Mouse (Mus musculus): ENCODE data around the gene Cela3a.

DNA sequence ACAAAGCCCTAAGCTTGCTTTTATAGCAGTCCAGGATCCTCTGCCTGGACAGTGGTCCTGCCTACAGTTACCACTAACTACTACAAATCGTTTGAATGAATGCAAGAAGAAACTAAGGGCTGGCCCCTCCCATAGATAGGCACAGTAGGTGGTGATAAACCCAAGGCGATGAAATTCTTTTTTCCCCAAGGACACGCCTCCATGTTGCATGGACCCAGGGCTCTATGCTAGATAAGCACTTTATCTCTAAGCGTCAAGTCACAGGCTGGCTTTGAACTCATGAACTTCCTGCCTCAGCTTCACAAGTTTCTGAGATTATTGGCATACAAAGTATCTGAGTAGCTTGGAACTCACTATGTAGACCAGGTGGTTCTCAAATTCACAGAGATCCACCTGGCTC, 47.7 kb upstream of the Cela3a start:
- TF ChIP-seq CTCF (IDR thresholded peaks at IDR 0.05; ENCODE audit: borderline replicate concordance, control insufficient read depth, extremely low read depth, insufficient read depth, low read length, poor library complexity) (no peak), POLR2A (IDR thresholded peaks at IDR 0.05; ENCODE audit: control insufficient read depth, extremely low read depth, insufficient read depth, low read length, poor library complexity) (no peak)
